Mouse (Mus musculus): ENCODE measurements at regions not wholly inside any gene's neighbourhood (a gene's known extent, or its start where the extent isn't known, plus 50 kb on each side); places are given as distances from the start of the nearest gene placed in this dataset.
A peak's percentile ranks its signal among the peaks of the same experiment; 100 is the strongest.

DNA sequence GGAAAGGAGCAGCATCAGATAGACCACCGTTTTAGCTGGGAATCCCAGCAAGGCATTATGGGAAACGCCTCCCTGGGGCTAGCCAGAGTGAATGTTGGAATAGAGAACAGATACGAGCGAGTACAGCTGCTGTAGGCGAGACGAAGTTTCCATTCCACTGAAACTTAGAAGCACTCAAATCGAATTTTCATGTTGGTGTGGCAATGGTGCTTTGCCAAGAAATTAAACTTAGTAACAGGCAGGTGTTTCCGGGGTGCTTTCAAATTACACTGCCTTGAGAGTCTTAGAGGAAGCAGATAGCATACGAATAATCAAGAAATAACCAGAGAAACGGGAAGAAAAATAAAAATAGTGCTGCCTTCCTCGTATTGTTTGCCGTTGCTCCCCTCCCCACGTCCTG is 327.1 kb upstream of the Slc24a5 start:
- ATAC-seq (ENCODE audit: insufficient number of reproducible peaks, insufficient read depth, low FRiP score, low read depth): no peak
- Histone ChIP-seq H3K4me2 (ENCODE audit: low read length) (no peak overlapping the region), H3K27ac (replicated peaks in 1 of 2; ENCODE audit: control insufficient read depth in 1 of 2, insufficient read depth in 1 of 2, low read depth in 2 of 2, low read length in 2 of 2) (peak overlapping the region; percentile 38 to 73), H3K4me1 (ENCODE audit: control insufficient read depth in 2 of 2, insufficient read depth in 2 of 2, low read length in 2 of 2) (peaks cover 0 to 8% of the 10 kb centered on the region in 2 experiments; a peak in 1 of 4 replicates), H3K9me3 (ENCODE audit: control insufficient read depth, low read length) (no peaks in the 10 kb centered on the region), H3K27me3 (ENCODE audit: control insufficient read depth, insufficient read depth, low read length) (no peaks in the 10 kb centered on the region), H3K9ac (ENCODE audit: low read length) (no peak overlapping the region), H3K4me3 (ENCODE audit: control insufficient read depth in 1 of 2, insufficient read depth in 1 of 2, low read depth in 1 of 2, low read length in 2 of 2) (no peak overlapping the region), H3K36me3 (ENCODE audit: control insufficient read depth, insufficient read depth, low read length) (no peaks in the 10 kb centered on the region)
- 64% methylated on average over 13 of the region's 13 CpGs for WGBS

DNA sequence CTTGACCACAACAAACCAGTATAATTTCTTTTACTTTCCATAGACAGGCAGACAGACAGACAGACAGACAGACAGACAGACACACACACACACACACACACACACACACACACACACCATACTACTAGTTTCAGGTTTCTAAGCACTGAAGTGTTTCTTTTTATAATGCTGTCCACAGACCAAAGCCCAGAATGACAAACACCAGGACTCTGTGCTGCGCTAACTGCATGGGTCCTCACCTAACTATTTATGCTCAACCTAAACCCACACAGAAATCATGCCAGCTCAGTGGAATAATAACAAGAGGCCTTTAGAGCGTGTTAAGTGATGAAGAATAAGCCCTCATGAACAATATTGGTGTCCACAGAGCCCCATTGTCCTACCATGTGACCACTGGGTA is 325.0 kb upstream of the Slc24a5 start:
- Histone ChIP-seq H3K4me1 (ENCODE audit: control insufficient read depth in 2 of 2, insufficient read depth in 2 of 2, low read length in 2 of 2) (peaks cover 5 to 19% of the 10 kb centered on the region in 2 experiments), H3K27ac (replicated peaks in 1 of 2; ENCODE audit: control insufficient read depth in 1 of 2, insufficient read depth in 1 of 2, low read depth in 2 of 2, low read length in 2 of 2) (peak overlapping the region; percentile 48 to 72; a peak in 3 of 4 replicates), H3K9me3 (ENCODE audit: control insufficient read depth, low read length) (no peaks in the 10 kb centered on the region), H3K4me2 (ENCODE audit: low read length) (no peak overlapping the region), H3K27me3 (ENCODE audit: control insufficient read depth, insufficient read depth, low read length) (no peaks in the 10 kb centered on the region), H3K4me3 (ENCODE audit: control insufficient read depth in 1 of 2, insufficient read depth in 1 of 2, low read depth in 1 of 2, low read length in 2 of 2) (no peak overlapping the region), H3K36me3 (ENCODE audit: control insufficient read depth, insufficient read depth, low read length) (no peaks in the 10 kb centered on the region), H3K9ac (ENCODE audit: low read length) (no peak overlapping the region)
- peak; percentile 56; the same call in 1 of the 2 replicates for ATAC-seq (ENCODE audit: insufficient number of reproducible peaks, insufficient read depth, low FRiP score, low read depth)
- 35% methylated on average over 2 of the region's 2 CpGs for WGBS

DNA sequence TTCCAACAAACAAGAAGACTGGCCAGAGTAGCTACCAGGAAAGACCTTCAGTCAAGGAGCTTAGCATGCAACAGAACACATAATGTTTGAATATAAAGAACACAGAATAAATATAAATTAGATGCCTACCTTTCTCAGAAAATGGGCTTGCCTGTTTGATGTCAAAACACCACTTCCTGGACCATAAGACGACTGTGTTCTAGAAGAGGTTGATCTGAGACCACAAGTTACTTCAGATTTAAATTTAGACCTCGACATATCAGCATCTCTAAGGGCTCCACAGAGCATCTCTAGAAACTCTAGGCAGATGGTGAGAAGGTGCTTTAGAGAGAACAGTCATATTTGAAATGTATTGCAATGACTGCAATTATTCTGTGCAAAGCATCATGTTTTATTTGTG is 322.9 kb upstream of the Slc24a5 start:
- Histone ChIP-seq H3K27me3 (ENCODE audit: control insufficient read depth, insufficient read depth, low read length) (no peaks in the 10 kb centered on the region), H3K9me3 (ENCODE audit: control insufficient read depth, low read length) (no peaks in the 10 kb centered on the region), H3K9ac (ENCODE audit: low read length) (no peak overlapping the region), H3K4me1 (ENCODE audit: control insufficient read depth in 2 of 2, insufficient read depth in 2 of 2, low read length in 2 of 2) (peaks cover 8 to 22% of the 10 kb centered on the region in 2 experiments), H3K4me3 (ENCODE audit: control insufficient read depth in 1 of 2, insufficient read depth in 1 of 2, low read depth in 1 of 2, low read length in 2 of 2) (no peak overlapping the region), H3K4me2 (ENCODE audit: low read length) (no peak overlapping the region), H3K36me3 (ENCODE audit: control insufficient read depth, insufficient read depth, low read length) (no peaks in the 10 kb centered on the region), H3K27ac (replicated peaks in 1 of 2; ENCODE audit: control insufficient read depth in 1 of 2, insufficient read depth in 1 of 2, low read depth in 2 of 2, low read length in 2 of 2) (no peak overlapping the region)
- WGBS: 77% methylated on average over 2 of the region's 2 CpGs
- no peak for ATAC-seq (ENCODE audit: insufficient number of reproducible peaks, insufficient read depth, low FRiP score, low read depth)

DNA sequence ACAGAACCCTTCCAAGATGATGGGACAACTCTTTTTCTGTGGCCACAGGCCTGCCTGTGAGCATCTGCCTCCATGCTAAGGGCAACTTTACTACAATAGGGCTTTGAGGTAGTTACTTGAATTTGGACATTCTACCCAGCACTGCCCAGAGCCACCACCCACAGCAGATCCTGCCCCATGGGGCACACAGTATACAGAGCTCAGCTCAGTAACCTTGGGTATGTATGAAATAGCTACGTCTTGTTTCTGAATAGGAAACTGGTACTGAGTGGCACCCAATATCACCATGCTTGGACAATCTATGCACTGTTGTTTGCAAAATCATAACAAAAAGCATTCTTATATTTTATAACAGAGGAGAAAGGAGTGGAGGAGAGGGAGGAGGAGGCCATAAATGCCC is 320.8 kb upstream of the Slc24a5 start:
- Histone ChIP-seq H3K27me3 (ENCODE audit: control insufficient read depth, insufficient read depth, low read length) (no peaks in the 10 kb centered on the region), H3K9ac (ENCODE audit: low read length) (no peak overlapping the region), H3K4me1 (ENCODE audit: control insufficient read depth in 2 of 2, insufficient read depth in 2 of 2, low read length in 2 of 2) (peaks cover 8 to 14% of the 10 kb centered on the region in 2 experiments), H3K9me3 (ENCODE audit: control insufficient read depth, low read length) (0 out of 2 replicates have a peak, but pooled peaks cover 3% of the 10 kb centered on the region), H3K4me3 (ENCODE audit: control insufficient read depth in 1 of 2, insufficient read depth in 1 of 2, low read depth in 1 of 2, low read length in 2 of 2) (no peak overlapping the region), H3K4me2 (ENCODE audit: low read length) (no peak overlapping the region), H3K36me3 (ENCODE audit: control insufficient read depth, insufficient read depth, low read length) (no peaks in the 10 kb centered on the region), H3K27ac (replicated peaks in 1 of 2; ENCODE audit: control insufficient read depth in 1 of 2, insufficient read depth in 1 of 2, low read depth in 2 of 2, low read length in 2 of 2) (no peak overlapping the region)
- no peak for ATAC-seq (ENCODE audit: insufficient number of reproducible peaks, insufficient read depth, low FRiP score, low read depth)
- whole genome bisulfite sequencing: 74% methylated on average over 1 of the region's 1 CpGs

DNA sequence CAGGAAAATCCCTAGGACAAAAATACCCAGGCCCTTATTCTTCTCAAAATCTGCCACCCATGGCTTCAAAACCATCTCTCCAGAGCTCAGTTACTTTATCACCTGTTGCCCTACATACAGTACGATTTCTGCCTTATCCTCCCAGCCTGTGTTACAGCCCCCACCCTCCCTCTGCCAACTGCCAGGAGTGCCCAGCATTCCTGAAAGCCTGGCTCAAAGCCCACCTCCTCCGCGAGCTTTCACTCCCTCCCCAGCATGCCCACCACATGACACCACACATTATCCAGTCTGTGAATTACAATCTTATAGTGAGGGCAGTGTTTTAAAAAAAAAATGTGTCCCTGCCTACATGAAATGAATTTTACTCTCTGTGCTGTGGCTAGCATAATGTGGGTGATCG is 320.3 kb upstream of the Slc24a5 start:
- WGBS: 35% methylated on average over 4 of the region's 4 CpGs
- Histone ChIP-seq H3K36me3 (ENCODE audit: control insufficient read depth, insufficient read depth, low read length) (no peaks in the 10 kb centered on the region), H3K9ac (ENCODE audit: low read length) (no peak overlapping the region), H3K9me3 (ENCODE audit: control insufficient read depth, low read length) (0 out of 2 replicates have a peak, but pooled peaks cover 3% of the 10 kb centered on the region), H3K27me3 (ENCODE audit: control insufficient read depth, insufficient read depth, low read length) (no peaks in the 10 kb centered on the region), H3K4me2 (ENCODE audit: low read length) (no peak overlapping the region), H3K4me3 (ENCODE audit: control insufficient read depth in 1 of 2, insufficient read depth in 1 of 2, low read depth in 1 of 2, low read length in 2 of 2) (no peak overlapping the region), H3K4me1 (ENCODE audit: control insufficient read depth in 2 of 2, insufficient read depth in 2 of 2, low read length in 2 of 2) (peaks cover 8 to 14% of the 10 kb centered on the region in 2 experiments), H3K27ac (replicated peaks in 1 of 2; ENCODE audit: control insufficient read depth in 1 of 2, insufficient read depth in 1 of 2, low read depth in 2 of 2, low read length in 2 of 2) (peak overlapping the region in 1 of 2 experiments; percentile 62; a peak in 2 of 4 replicates)
- ATAC-seq (ENCODE audit: insufficient number of reproducible peaks, insufficient read depth, low FRiP score, low read depth): peak; percentile 73

DNA sequence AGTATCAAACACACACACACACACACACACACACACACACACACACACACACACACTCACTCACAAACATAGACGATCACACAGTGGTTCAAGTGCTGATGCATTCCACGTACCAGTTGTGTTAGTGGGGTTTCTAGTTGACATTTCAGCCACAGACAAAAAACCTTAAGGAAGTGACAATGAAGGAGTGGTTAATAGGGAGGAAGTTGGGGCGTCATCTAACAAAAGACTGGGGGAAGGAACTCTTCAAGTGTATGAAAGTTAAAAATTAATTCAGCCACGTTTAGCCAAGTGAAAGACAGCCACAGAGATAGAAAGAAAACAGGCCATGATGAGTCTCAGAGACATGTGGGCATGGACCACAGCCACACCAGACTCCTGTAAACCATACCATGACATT is 316.1 kb upstream of the Slc24a5 start:
- Histone ChIP-seq H3K27me3 (ENCODE audit: control insufficient read depth, insufficient read depth, low read length) (no peaks in the 10 kb centered on the region), H3K4me3 (ENCODE audit: control insufficient read depth in 1 of 2, insufficient read depth in 1 of 2, low read depth in 1 of 2, low read length in 2 of 2) (no peak overlapping the region), H3K4me2 (ENCODE audit: low read length) (no peak overlapping the region), H3K27ac (replicated peaks in 1 of 2; ENCODE audit: control insufficient read depth in 1 of 2, insufficient read depth in 1 of 2, low read depth in 2 of 2, low read length in 2 of 2) (no peak overlapping the region), H3K9me3 (ENCODE audit: control insufficient read depth, low read length) (0 out of 2 replicates have a peak, but pooled peaks cover 3% of the 10 kb centered on the region), H3K9ac (ENCODE audit: low read length) (no peak overlapping the region), H3K4me1 (ENCODE audit: control insufficient read depth in 2 of 2, insufficient read depth in 2 of 2, low read length in 2 of 2) (peaks cover 8 to 14% of the 10 kb centered on the region in 2 experiments), H3K36me3 (ENCODE audit: control insufficient read depth, insufficient read depth, low read length) (no peaks in the 10 kb centered on the region)
- WGBS: 82% methylated on average over 4 of the region's 4 CpGs
- ATAC-seq (ENCODE audit: insufficient number of reproducible peaks, insufficient read depth, low FRiP score, low read depth): no peak

DNA sequence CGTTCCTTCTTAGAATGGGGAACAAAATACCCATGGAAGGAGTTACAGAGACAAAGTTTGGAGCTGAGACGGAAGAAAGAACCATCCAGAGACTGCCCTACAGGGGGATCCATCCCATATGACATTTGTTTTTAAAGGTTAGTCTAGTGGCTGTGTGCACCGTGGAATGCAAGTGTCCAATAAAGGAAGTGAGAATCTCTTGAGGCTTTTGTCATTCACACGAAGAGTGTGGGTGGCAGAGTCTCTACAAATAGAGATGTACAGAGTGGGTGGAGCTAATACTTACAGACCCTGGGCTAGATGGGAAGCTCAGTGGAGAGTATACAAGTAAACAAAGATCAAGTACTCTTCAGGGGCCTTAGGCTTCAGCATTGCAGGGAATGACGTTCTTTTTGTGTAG is 314.2 kb upstream of the Slc24a5 start:
- Histone ChIP-seq H3K9ac (ENCODE audit: low read length) (no peak overlapping the region), H3K4me1 (ENCODE audit: control insufficient read depth in 2 of 2, insufficient read depth in 2 of 2, low read length in 2 of 2) (no peaks in the 10 kb centered on the region), H3K27ac (replicated peaks in 1 of 2; ENCODE audit: control insufficient read depth in 1 of 2, insufficient read depth in 1 of 2, low read depth in 2 of 2, low read length in 2 of 2) (no peak overlapping the region), H3K27me3 (ENCODE audit: control insufficient read depth, insufficient read depth, low read length) (no peaks in the 10 kb centered on the region), H3K4me3 (ENCODE audit: control insufficient read depth in 1 of 2, insufficient read depth in 1 of 2, low read depth in 1 of 2, low read length in 2 of 2) (no peak overlapping the region), H3K9me3 (ENCODE audit: control insufficient read depth, low read length) (0 out of 2 replicates have a peak, but pooled peaks cover 3% of the 10 kb centered on the region), H3K36me3 (ENCODE audit: control insufficient read depth, insufficient read depth, low read length) (no peaks in the 10 kb centered on the region), H3K4me2 (ENCODE audit: low read length) (no peak overlapping the region)
- no peak for ATAC-seq (ENCODE audit: insufficient number of reproducible peaks, insufficient read depth, low FRiP score, low read depth)
- 75% methylated on average over 5 of the region's 5 CpGs for WGBS

DNA sequence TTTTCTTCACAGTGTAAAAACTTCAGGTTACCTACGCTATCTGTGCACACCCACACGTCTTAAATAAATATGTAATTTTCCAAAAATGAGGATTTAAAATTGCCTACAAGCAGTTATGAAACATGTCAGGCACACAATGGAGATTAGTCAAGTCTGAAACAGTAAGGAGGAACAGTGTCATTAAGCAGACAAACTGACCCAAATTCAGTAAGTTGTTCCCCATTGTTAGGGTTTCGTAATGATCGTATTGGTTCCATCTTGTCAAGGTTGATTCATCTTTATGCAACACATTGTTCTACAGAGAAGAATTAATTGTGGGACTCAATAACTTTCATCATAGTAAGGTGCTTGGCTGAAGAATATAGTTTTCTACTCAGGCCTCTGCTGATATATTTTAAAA is 312.7 kb upstream of the Slc24a5 start:
- H3K27me3 ChIP-seq (ENCODE audit: control insufficient read depth, insufficient read depth, low read length): no peaks in the 10 kb centered on the region
- no peak overlapping the region for H3K27ac ChIP-seq (replicated peaks in 1 of 2; ENCODE audit: control insufficient read depth in 1 of 2, insufficient read depth in 1 of 2, low read depth in 2 of 2, low read length in 2 of 2)
- H3K36me3 ChIP-seq (ENCODE audit: control insufficient read depth, insufficient read depth, low read length): no peaks in the 10 kb centered on the region
- H3K4me3 ChIP-seq (ENCODE audit: control insufficient read depth in 1 of 2, insufficient read depth in 1 of 2, low read depth in 1 of 2, low read length in 2 of 2): no peak overlapping the region
- no peak for ATAC-seq (ENCODE audit: insufficient number of reproducible peaks, insufficient read depth, low FRiP score, low read depth)
- WGBS: 90% methylated on average over 4 of the region's 4 CpGs
- H3K9me3 ChIP-seq (ENCODE audit: control insufficient read depth, low read length): 0 out of 2 replicates have a peak, but pooled peaks cover 3% of the 10 kb centered on the region
- no peak overlapping the region for H3K4me2 ChIP-seq (ENCODE audit: low read length)
- H3K4me1 ChIP-seq (ENCODE audit: control insufficient read depth in 2 of 2, insufficient read depth in 2 of 2, low read length in 2 of 2): no peaks in the 10 kb centered on the region
- H3K9ac ChIP-seq (ENCODE audit: low read length): no peak overlapping the region

Measured in heart, embryonic 14.5 days (tissue).